Mouse (Mus musculus): ENCODE measurements around the gene E130114P18Rik.

E130114P18Rik gene

GRCm38 (mm10) chr4:97751030-97751482 lies 26.8 kb downstream of the E130114P18Rik start:
- DNase-seq: peak; percentile 94

GRCm38 (mm10) chr4:97750401-97750800 lies 27.5 kb downstream of the E130114P18Rik start:
- DNase-seq: no peak

GRCm38 (mm10) chr4:97746106-97746900 lies 31.6 kb downstream of the E130114P18Rik start:
- DNase-seq: no peak

- DNase-seq: peak; percentile 77
Measured at GRCm38 (mm10) chr4:97745296-97746105, 32.4 kb downstream of the E130114P18Rik start.

GRCm38 (mm10) chr4:97743932-97744331 lies 33.9 kb downstream of the E130114P18Rik start:
- no peak for DNase-seq

GRCm38 (mm10) chr4:97733392-97733791 lies 44.5 kb downstream of the E130114P18Rik start:
- DNase-seq: no peak

- DNase-seq: no peak
Measured at GRCm38 (mm10) chr4:97730416-97730815, 47.5 kb downstream of the E130114P18Rik start.

- DNase-seq: no peak
Measured at GRCm38 (mm10) chr4:97729999-97730398, 47.9 kb downstream of the E130114P18Rik start.

- no peak for DNase-seq
Measured at GRCm38 (mm10) chr4:97728520-97728919, 49.4 kb downstream of the E130114P18Rik start.

- DNase-seq: no peak
Measured at GRCm38 (mm10) chr4:97723374-97723773, 54.5 kb downstream of the E130114P18Rik start.

- no peak for DNase-seq
Measured at GRCm38 (mm10) chr4:97722666-97723065, 55.2 kb downstream of the E130114P18Rik start.

GRCm38 (mm10) chr4:97714616-97715015 lies 63.3 kb downstream of the E130114P18Rik start:
- no peak for DNase-seq

GRCm38 (mm10) chr4:97714101-97714615 lies 63.7 kb downstream of the E130114P18Rik start:
- no peak for DNase-seq

GRCm38 (mm10) chr4:97712547-97712946 lies 65.3 kb downstream of the E130114P18Rik start:
- no peak for DNase-seq

GRCm38 (mm10) chr4:97710048-97710765 lies 67.7 kb downstream of the E130114P18Rik start:
- peak; percentile 10 for DNase-seq

GRCm38 (mm10) chr4:97707373-97708152 lies 70.3 kb downstream of the E130114P18Rik start:
- DNase-seq: no peak

- DNase-seq: no peak
Measured at GRCm38 (mm10) chr4:97696684-97697615, 80.9 kb downstream of the E130114P18Rik start.

- no peak for DNase-seq
Measured at GRCm38 (mm10) chr4:97695414-97696040, 82.4 kb downstream of the E130114P18Rik start.

GRCm38 (mm10) chr4:97693931-97694330 lies 83.9 kb downstream of the E130114P18Rik start:
- DNase-seq: no peak

- no peak for DNase-seq
Measured at GRCm38 (mm10) chr4:97693054-97693453, 84.8 kb downstream of the E130114P18Rik start.
